Mouse (Mus musculus) embryonic fibroblast, embryonic 13.5 days (primary cell): ENCODE data around the gene Ptprq.

Source experiments
- CTCF ChIP-seq: IDR thresholded peaks from 2 replicates; pipeline ENCODE4 v1.5.1; 2011; ENCODE audit warnings: mild to moderate bottlenecking, control low read depth, low read length, moderate library complexity, borderline replicate concordance; ENCODE audit not compliant: insufficient read depth
- POLR2A ChIP-seq: IDR thresholded peaks from 2 replicates; pipeline ENCODE4 v1.6.1; 2011; ENCODE audit warnings: low read depth, mild to moderate bottlenecking, control low read depth, low read length, moderate library complexity

GRCm38 (mm10) chr10:107488654-107489315 is 231.1 kb downstream of the Ptprq start:
- TF ChIP-seq CTCF (no peak), POLR2A (no peak)
